Mouse (Mus musculus) bone marrow macrophage, adult 2 months (primary cell): ENCODE results near the gene Grb2.

Experiments used
- CTCF ChIP-seq: IDR thresholded peaks from 2 replicates; pipeline ENCODE4 v1.5.1; 2012; ENCODE audit warnings: low read depth, mild to moderate bottlenecking, low read length, moderate library complexity
- POLR2A ChIP-seq: IDR thresholded peaks from 2 replicates; pipeline ENCODE4 v1.6.1; 2012; ENCODE audit warnings: mild to moderate bottlenecking, low read depth, low read length, borderline replicate concordance

DNA sequence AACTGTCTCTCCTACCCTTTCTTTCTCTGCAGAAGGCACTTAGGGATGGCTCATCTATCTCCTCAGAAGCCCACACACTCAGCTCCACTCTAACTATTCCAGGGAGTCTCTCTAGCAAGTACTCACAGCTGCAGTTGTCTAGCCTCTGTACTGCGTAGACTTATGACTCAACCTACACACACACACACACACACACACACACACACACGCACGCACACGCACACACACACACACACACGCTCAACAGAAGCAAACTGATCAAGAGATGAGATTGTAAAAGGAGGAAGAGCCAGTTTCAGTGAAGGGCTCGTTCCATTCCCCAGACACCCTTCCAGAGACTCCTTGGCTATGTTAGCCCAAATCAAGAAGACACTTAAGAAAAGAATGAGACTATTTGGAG, 49.9 kb downstream of the Grb2 start:
- TF ChIP-seq CTCF = no peak
- TF ChIP-seq POLR2A = no peak
